Mouse (Mus musculus): ENCODE results near the gene Gm5294. TPM values are rescaled to one million over a fixed set of nuclear protein-coding genes. Genes with fewer than 3 reads are reported as not detected.

Gm5294 gene
- total RNA-seq, 2 experiments from 2014 or later = 1.2 TPM; not detected in 1

- ATAC-seq (ENCODE audit: poor library complexity, severe bottlenecking) = no peak
Observed at GRCm38 (mm10) chr5:138846506-138846905, 26.6 kb downstream of the Gm5294 start.

DNA sequence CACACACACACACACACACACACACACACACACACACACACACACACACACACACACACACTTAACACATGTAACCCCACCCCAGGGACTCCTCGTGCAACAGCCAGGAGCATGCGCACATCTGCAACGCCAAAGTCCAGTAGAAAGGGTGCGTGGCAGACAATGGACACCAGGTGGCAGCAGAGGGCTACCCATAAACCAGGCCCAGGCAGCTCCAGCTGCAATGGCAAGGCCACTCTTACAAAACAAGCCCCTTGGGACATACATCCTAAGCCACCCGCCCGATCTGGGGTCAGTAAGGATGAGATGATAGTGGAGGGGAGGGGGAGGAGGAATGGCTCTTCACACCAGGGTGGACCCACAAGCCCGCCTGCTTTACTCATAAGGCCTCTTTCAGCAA is 28.2 kb downstream of the Gm5294 start:
- ATAC-seq (ENCODE audit: poor library complexity, severe bottlenecking) = peak; percentile 99

DNA sequence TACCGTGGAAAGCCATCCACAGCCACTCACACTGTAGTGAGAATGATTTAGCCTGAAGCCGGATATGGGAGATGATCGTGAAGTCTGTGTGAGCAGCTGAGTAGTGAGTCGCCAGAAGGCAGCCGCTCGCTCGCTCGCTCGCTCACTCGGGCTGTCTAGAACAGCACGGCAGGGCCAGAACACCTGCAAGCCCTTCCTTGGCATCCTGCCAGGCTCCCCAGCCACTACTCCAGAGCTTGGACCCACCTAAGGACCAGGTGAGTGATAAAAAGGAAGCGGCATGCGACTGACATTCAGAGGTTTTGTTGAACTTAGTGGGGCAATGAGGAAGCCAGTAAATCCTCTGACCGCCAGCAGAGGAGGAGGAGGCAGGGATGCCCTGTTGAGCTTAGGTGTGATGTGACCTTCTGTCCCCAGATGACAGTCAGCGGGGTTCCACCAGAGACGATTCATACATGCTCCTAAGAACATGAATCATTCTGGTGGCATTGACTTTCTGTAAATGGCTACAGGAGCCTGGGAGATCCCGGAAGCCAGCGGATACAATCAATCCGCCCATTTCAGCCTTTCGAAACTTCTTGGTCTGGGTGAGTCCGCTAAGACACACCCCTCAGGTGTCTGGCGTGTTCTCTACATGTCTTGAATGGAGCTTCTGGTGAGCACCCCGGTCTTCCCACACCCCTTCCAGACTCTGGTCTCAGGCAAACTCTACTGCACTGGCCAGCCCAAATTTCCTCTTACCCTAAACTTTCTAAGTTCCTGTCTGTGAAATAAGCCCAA is 30.0 kb downstream of the Gm5294 start:
- ATAC-seq (ENCODE audit: poor library complexity, severe bottlenecking) = no peak

- ATAC-seq (ENCODE audit: poor library complexity, severe bottlenecking) = no peak
Observed at GRCm38 (mm10) chr5:138850462-138850844, 30.6 kb downstream of the Gm5294 start.

- no peak for ATAC-seq (ENCODE audit: poor library complexity, severe bottlenecking)
Observed at GRCm38 (mm10) chr5:138851296-138851780, 31.5 kb downstream of the Gm5294 start.

GRCm38 (mm10) chr5:138852151-138852550 is 32.3 kb downstream of the Gm5294 start:
- no peak for ATAC-seq (ENCODE audit: poor library complexity, severe bottlenecking)

DNA sequence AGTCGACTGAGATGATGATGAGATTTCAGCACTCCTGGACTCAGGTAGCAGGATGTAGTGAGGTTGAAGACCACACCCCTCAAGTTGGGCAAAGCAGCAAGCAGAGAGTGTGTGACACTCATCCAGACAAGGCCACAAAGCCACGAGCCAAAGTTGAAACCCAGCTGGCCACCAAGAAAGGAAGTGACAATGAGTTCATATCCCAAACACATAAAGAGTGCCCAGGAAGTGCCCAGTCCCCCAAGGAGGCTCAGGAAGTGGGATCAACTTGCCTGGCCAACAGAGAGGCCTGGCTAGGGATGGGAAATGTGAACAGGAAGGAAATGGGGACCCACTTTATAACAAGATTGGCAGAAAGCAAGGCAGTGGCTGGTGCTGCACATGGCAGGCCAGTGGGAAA is 33.5 kb downstream of the Gm5294 start:
- 0 out of 2 replicates have a peak, but pooled peaks have one; percentile 30 for ATAC-seq (ENCODE audit: poor library complexity, severe bottlenecking)

GRCm38 (mm10) chr5:138857010-138857617 is 37.2 kb downstream of the Gm5294 start:
- peak; percentile 60 for ATAC-seq (ENCODE audit: poor library complexity, severe bottlenecking)

- no peak for ATAC-seq (ENCODE audit: poor library complexity, severe bottlenecking)
Observed at GRCm38 (mm10) chr5:138857811-138858251, 38.0 kb downstream of the Gm5294 start.

GRCm38 (mm10) chr5:138863681-138864146 is 43.8 kb downstream of the Gm5294 start:
- no peak for ATAC-seq (ENCODE audit: poor library complexity, severe bottlenecking)

DNA sequence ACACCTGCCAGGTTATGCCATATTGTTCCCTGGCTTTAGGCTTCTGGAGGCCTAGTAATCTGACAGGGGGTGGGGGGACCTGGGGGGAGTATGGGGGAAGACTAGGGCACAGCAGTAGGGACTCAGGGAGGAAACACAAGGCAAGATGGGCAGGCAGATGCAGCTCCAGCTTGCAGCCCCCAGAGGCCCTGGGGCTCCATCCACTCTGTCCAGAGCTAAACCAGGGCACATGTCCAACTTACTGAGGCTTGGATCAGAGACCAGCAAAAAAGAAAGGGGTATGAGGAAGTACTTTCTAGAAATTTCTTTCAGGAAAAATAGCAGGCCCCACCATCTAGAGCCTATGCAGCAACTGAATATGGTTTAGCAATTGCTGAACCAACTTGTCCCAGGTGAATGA is 44.3 kb downstream of the Gm5294 start:
- no peak for ATAC-seq (ENCODE audit: poor library complexity, severe bottlenecking)

DNA sequence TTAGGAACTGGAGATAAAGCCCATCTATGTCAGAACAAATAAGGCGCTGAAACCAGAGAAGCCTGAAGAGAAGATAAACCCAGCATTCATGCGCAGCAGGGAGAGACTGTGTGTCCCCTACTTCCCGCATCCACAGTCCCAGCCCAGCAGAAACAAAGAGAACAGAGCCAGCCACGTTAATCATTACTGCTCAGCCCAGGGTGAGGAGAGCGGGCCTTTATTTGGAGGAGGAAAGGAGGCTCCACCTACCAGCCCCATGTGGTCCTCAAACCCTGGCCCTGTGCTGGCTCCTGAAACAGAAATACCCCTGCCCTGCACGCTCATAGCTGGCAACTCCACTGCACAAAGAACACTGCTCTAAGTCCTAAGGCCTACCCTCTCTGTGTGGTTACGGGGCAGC is 45.0 kb downstream of the Gm5294 start:
- no peak for ATAC-seq (ENCODE audit: poor library complexity, severe bottlenecking)

- ATAC-seq (ENCODE audit: poor library complexity, severe bottlenecking) = peak; percentile 66
Observed at GRCm38 (mm10) chr5:138865637-138866036, 45.8 kb downstream of the Gm5294 start.

Other genes with a start within 250 kb of the Gm5294 start
- gene Zfp68, start 200.3 kb upstream of the Gm5294 start, total RNA-seq (2015) = 47.9 and 51.5 TPM in 2 replicates
- 51.0 and 60.4 TPM in 2 replicates for gene Zfp68, start 200.3 kb upstream of the Gm5294 start, total RNA-seq (2017)
- 3.2 and 3.6 TPM in 2 replicates for gene A430033K04Rik, start 197.2 kb upstream of the Gm5294 start, total RNA-seq (2015)
- 5.8 and 6.4 TPM in 2 replicates for gene A430033K04Rik, start 197.2 kb upstream of the Gm5294 start, total RNA-seq (2017)
- gene Fam20c, start 65.6 kb upstream of the Gm5294 start, total RNA-seq (2015) = 9.6 and 10.3 TPM in 2 replicates
- 14.0 and 19.0 TPM in 2 replicates for gene Fam20c, start 65.6 kb upstream of the Gm5294 start, total RNA-seq (2017)
- gene Pdgfa, start 177.3 kb downstream of the Gm5294 start, total RNA-seq (2015) = 0.13 and 0.75 TPM in 2 replicates
- 0.07 and 0.12 TPM in 2 replicates for gene Pdgfa, start 177.3 kb downstream of the Gm5294 start, total RNA-seq (2017)